Mouse (Mus musculus) Muller cell, postnatal 12 days (primary cell): ENCODE results near the gene Klhdc10.
A peak's percentile ranks its signal among the peaks of the same experiment; 100 is the strongest.

ENCODE experiments used
- DNase-seq: peaks from one replicate; pipeline ENCODE4 v3.0.0-alpha.2; 2015; ENCODE audit errors: inconsistent ontology term

The Klhdc10 gene

GRCm38 (mm10) chr6:30402091-30402491, 423 bp downstream of the Klhdc10 start:
- DNase-seq: no peak

- peak; percentile 36 for DNase-seq
Observed at GRCm38 (mm10) chr6:30403465-30403864, 1.8 kb downstream of the Klhdc10 start.

- no peak for DNase-seq
Observed at GRCm38 (mm10) chr6:30404671-30405070, 3.0 kb downstream of the Klhdc10 start.

GRCm38 (mm10) chr6:30408276-30408675, 6.6 kb downstream of the Klhdc10 start:
- no peak for DNase-seq

DNA sequence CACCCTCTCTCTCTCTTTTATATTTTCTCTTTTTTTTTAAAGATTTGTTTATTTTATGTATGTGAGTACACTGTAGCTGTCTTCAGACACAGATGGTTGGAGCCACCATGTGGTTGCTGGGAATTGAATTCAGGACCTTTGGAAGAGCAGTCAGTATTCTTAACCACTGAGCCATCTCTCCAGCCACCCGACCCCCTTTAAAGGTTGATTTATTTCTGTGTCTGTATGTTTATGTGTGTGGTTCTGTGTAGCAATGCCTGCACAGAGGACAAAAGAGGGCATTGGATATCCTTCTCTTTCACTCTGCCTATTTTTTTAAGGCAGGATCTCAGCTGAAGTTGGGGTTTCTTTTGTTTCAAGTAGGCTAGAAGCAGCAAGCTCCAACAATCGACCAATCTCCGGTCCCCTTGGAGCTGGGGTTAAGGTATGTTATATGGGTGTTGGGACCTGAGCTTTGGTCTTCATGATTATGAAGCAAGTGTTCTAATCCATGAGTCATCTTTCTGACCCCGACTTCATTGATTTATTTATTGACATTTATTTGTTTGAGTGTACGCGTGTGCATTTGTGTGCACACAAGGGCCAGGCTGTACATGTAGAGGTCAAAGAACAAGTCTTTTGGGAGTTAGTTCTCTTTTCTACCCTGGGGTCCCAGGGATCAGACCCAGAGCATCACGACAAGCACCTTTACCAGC, 7.9 kb downstream of the Klhdc10 start:
- no peak for DNase-seq

DNA sequence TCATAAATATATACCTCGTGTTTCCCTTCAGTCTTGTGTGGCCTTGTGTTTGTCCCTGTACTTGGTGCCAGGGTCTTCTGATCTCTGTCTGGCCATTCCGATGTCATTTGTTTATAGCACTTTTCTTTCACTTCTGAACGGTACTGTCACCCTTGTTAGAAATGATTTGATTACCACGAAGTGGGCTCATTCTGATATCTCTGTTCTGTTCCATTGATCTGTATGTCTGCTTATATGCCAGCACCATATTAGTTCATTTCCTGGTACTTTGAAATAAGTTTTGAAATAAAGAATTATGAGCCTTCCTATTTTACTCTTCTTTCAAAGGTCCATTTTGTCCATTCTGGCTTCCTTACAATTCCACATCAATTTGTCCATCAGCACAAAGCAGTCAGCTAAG, 9.6 kb downstream of the Klhdc10 start:
- no peak for DNase-seq

GRCm38 (mm10) chr6:30416126-30416525, 14.5 kb downstream of the Klhdc10 start:
- DNase-seq: no peak

DNA sequence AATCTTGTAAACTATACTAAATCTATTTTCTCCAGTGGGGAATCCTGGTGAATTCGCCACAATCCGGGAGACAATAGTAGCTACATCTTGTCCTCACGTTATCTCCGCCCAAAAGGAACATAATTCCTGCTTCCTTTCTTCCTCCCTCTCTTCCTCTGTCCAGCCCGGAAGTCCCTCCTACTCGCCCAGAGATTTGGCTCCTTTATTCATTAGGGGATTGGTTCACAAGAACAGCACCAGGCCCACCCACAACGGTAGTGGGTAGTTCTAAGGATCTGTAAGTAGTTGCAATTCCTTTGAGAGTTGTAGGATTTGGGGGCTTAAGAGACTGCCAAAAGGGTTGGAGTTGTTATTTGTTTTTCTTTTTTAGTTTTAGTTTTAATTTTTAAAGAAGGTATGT, 15.1 kb downstream of the Klhdc10 start:
- no peak for DNase-seq

GRCm38 (mm10) chr6:30432461-30433192, 31.0 kb downstream of the Klhdc10 start:
- DNase-seq: no peak

DNA sequence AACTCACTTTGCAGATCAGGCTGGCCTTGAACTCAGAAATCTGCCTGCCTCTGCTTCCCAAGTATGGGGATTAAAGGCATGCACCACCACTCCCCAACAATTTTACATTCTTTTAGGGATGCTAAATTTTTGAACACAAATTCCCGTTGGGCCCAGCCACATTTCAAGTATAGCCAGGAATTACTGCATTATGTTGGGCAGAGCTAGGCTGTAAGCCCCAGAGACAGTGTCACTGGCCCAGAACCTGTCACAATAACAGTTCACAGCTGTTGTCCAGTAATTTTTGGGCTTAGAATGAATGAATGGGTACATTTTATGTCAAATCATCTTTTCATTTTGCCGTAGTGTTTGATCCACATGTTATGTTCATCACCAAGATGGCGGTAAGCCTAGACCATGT, 34.8 kb downstream of the Klhdc10 start:
- no peak for DNase-seq

DNA sequence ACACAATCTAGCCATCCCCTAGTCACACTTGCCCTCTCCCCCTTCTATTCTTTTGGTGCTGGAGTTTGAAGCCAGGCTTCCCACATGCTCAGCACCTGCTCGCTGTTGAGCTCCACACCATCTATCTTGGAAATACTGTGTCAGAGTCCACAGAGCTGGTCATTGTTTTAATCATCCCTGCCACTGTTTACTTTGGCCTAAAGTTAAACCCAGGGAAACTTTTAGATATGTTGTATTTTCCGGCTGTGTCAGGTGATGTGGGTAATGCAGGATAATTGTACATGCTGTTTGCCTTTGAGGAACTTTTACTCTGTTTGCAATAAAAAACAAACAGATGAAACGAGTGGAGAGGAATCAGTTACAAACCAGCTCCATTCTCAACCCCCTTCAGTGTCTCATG, 35.4 kb downstream of the Klhdc10 start:
- no peak for DNase-seq

DNA sequence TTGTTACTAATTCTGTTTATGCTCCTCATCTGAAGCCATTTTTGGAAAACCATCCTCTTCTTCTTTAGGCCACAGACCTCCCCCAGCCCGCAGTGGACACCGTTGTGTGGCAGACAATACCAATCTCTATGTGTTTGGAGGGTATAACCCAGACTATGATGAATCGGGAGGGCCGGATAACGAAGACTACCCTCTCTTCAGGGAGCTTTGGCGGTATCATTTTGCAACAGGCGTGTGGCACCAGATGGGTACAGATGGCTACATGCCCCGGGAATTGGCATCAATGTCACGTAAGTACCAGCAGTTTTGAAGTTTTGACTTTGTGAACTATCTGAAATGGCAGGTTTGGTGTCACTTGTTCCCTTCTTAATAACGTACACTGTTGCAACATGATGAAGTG, 37.9 kb downstream of the Klhdc10 start:
- no peak for DNase-seq

- no peak for DNase-seq
Observed at GRCm38 (mm10) chr6:30456991-30457390, 55.3 kb downstream of the Klhdc10 start.

- DNase-seq: no peak
Observed at GRCm38 (mm10) chr6:30458626-30459025, 57.0 kb downstream of the Klhdc10 start.

DNA sequence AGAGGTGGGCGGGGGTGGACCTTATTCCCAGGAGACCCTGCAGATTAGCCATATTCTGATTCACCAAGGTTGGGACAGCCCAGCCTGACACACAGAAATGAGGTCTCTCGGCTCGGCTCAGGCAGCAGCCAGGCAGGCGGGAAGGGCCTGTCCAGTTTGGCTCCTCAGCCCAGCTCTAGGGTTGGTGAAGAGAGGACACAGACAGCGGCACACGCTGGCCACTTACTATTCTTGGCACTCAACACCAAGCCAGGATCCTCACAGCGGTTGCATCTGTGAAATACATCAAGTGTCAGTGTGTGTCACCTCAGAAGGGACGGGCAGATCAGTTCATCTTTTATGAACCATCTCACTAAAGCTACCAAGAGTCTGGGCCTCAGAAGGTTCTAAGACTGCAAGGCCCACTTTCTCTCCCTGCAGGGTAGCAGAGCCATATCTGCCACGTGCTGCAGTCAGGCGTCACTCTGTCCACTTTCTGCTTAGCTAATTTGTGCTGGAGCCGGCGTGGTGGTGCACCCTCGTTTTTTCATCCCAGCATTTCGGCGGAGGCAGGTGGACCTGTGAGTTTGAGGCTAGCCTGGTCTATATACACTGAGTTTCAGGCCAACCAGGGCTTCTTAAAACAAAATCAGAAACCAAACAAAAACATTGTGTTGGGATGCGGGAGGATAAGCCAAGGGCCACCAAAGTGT, 57.5 kb downstream of the Klhdc10 start:
- DNase-seq: no peak

DNA sequence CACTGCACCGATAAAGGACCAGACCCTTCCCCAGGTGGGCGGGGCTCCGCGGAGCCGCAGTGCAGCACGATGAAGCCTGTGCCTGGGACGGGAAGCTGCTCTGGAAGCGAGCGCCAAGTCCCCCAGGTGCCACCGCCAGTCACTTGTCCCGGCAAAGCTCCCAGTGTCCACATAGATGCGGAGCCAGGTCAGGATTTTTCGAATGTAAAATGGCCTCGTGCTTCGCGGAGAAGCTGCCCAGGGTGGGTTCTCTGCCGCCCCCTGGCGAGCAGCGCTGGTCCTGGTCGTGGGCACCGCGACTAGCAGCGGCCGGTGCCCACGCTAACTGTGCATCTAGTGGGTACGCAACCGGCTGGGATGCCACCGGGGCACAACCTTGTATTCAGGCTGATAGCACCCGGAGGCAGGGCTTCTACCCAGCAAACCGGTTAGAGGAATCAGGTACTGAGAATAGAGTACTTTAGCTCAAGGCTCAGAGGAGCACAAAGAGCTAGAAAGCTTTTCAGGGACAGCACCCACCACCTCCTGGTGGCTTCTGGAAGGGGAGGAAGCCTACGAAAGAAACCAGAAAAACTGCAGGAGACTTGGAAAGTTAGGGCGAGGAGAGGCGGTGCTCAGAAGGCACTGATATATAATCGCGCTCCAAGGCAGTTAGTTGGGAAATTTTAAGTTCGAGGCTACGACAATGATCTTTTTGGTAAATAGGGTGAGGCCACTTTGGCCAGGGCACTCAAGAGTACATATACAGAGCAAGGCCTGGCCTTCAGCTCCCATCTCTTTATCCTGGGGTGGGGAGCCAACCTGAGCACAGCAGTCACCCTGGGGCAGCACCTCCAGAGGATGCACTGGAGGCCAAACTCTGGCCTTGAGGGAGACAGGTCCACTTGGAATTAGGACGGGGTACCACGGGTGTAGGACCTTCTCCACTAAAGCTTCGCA, 58.4 kb downstream of the Klhdc10 start:
- DNase-seq: peak; percentile 78

DNA sequence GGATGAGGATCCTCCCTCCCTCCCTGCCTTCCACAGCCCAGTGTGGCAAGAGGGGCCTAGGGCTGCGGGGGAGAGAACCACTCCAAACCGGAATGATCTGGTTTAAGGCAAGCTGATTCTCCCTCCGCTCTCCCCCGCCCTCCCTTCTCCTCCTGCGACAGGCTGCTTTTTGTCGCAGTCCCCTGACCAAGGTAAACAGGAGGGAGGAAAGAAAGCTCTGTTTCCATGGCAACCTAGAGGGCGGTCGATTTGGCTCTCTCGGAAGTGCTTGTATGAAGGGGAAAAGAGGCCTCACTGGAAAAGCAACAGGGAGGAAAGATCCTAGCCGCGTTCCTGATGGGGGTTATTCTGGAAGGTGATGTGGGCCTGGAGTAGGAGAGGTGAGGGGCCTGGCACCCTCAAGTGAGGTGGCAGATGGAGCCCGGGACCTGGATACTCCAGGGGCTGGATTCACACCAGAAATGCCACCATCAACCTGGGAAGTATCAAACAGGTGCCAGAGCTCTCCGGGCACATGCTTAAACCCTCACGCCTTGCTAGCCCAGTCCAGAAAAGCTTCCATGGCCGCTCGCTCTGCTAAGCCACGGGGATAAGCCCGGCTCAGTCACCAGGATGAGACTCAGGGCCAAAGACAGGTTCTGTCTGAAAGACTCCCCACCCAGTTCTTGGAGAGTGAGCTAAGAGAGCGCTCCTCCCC, 59.2 kb downstream of the Klhdc10 start:
- peak; percentile 19 for DNase-seq

DNA sequence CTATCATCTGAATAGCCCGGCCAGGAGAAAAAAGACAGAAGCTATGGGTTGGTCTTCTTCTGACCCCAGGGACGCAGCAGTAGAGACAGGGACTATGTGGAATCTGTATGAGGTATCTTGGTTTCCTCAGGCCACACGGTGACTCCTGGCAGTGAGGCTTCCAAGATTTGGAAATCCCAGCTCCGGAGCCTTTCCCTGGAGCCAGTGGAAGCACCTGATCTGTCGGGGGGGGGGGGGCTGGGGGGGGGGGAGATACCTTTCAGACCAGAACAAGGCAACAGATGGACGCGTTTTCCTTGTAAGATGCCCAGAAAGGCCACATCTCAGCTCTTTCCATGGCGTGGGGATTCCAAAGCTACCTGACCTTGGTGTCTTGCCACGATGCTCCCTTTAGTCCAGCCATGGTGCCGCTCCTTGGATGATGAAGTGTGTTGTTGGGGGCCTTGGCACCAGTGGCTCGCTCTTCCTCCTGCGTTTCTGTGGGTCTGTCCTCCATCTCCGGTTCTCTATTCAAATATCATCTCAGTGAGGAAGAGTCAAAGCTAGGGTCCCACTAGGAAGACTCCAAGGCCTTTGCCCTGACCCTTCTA, 60.2 kb downstream of the Klhdc10 start:
- DNase-seq: no peak

- DNase-seq: no peak
Observed at GRCm38 (mm10) chr6:30462822-30463221, 61.2 kb downstream of the Klhdc10 start.

GRCm38 (mm10) chr6:30465586-30465985, 63.9 kb downstream of the Klhdc10 start:
- DNase-seq: no peak

- DNase-seq: no peak
Observed at GRCm38 (mm10) chr6:30468058-30468457, 66.4 kb downstream of the Klhdc10 start.
